Mouse (Mus musculus) left cerebral cortex, adult 2 months (tissue): ENCODE measurements around the gene Ptprr. TPM values are rescaled to one million over a fixed set of nuclear protein-coding genes. Genes with fewer than 3 reads are reported as not detected.
A peak's percentile ranks its signal among the peaks of the same experiment; 100 is the strongest.

Experiments
- DNase-seq, 2 experiments: peaks; one replicate each; pipeline ENCODE4 v3.0.0; 2021 to 2022; ENCODE audit warnings: low spot score in 2 of 2, mixed read lengths in 1 of 2; ENCODE audit errors: extremely low spot score in 1 of 2
- H3K27ac ChIP-seq: fragments of 200-600 bp; 2 replicates; pipeline ENCODE4 v1.8.1; 2022
- H3K4me3 ChIP-seq: fragments of 200-600 bp; 2 replicates; pipeline ENCODE4 v1.8.1; 2022
- CTCF ChIP-seq: fragments of 200-600 bp; IDR thresholded peaks from 2 replicates; pipeline ENCODE4 v1.8.1; 2022; ENCODE audit warnings: antibody characterized with exemption, mild to moderate bottlenecking, moderate library complexity
- intact Hi-C: fragments of 180-260 bp; cut with DNase I; formaldehyde crosslinking; loops from one replicate; pipeline ENCODE4 v1.15.1; 2025
- total RNA-seq, 2 experiments: library from RNA; stranded (reverse); gene quantifications; 2 replicates each; pipeline ENCODE4 v1.2.3; 2021

Ptprr gene
- total RNA-seq, 2 experiments from 2014 or later = 17.0 to 17.3 TPM

GRCm38 (mm10) chr10:116310516-116311210, 292.6 kb downstream of the Ptprr start:
- TF ChIP-seq CTCF = no peak
- intact Hi-C loops = loop anchor here (10.0 kb wide), 2 partner anchors 216 to 386 kb away; no protein-coding TSS in a partner anchor
- DNase-seq = no peak
- no peak overlapping the region for H3K4me3 ChIP-seq
- no peak overlapping the region for H3K27ac ChIP-seq

- TF ChIP-seq CTCF = peak; percentile 93
- intact Hi-C loops = loop anchor here (1.0 to 10.0 kb wide), 3 partner anchors 111 to 394 kb away; no protein-coding TSS in a partner anchor
Measured at GRCm38 (mm10) chr10:116319246-116319645, 301.2 kb downstream of the Ptprr start.

More at GRCm38 (mm10) chr10:116319246-116319645, 301.2 kb downstream of the Ptprr start:
- Histone ChIP-seq H3K4me3 (no peak overlapping the region), H3K27ac (no peak overlapping the region)
- DNase-seq = peak; percentile 78 to 80

Other genes starting within 250 kb of the Ptprr start
- gene Tspan8, start 201.4 kb upstream of the Ptprr start, total RNA-seq = 1 to 10 TPM in 1 of 2 experiments, under 1 TPM in 1; 0.56 to 1.7 TPM
- not detected for gene 4933416C03Rik, start 95.7 kb downstream of the Ptprr start, total RNA-seq